Mouse (Mus musculus): ENCODE measurements at regions not wholly inside any gene's neighbourhood (a gene's known extent, or its start where the extent isn't known, plus 50 kb on each side); places are given as distances from the start of the nearest gene placed in this dataset.
"Not testable (repeated sequence)": the region's sequence is repeated elsewhere in the genome, so short reads cannot be mapped to it uniquely, and the experiment has no call there.

DNA sequence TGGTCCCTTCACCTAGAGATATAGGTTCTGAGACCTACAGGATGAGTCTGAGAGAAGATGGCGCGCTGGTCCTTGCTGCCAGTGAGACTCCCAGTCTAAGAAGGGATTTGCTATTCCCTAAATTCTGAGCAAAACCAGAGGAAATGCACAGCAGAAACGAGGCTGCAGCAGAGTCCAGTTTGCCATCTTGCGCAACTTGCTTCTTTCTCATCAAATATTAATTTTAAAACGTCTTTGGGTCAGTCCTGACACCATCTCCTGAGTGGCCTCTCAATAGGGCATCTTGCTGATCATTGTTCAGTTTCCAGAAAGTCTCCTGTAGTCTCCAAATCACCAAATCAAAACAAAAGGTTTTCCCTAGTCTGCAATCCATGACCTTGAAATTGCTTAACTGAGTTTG lies 74.8 kb upstream of the Tcerg1l start:
- DNase-seq (ENCODE audit: low spot score) (no peak), ATAC-seq (ENCODE audit: low read depth) (no peak)
- Histone ChIP-seq H3K9ac (ENCODE audit: low read depth, low read length) (no peak overlapping the region), H3K4me3 (ENCODE audit: low read depth, low read length) (no peak overlapping the region), H3K27ac (replicated peaks; ENCODE audit: low read depth, low read length) (no peak overlapping the region), H3K27me3 (replicated peaks; ENCODE audit: control insufficient read depth, insufficient read depth, low read length) (no peaks in the 10 kb centered on the region), H3K9me3 (ENCODE audit: control insufficient read depth, low read length) (no peaks in the 10 kb centered on the region), H3K4me1 (ENCODE audit: control insufficient read depth, insufficient read depth, low read length) (no peaks in the 10 kb centered on the region), H3K4me2 (ENCODE audit: low read depth, low read length) (no peak overlapping the region), H3K36me3 (ENCODE audit: control insufficient read depth, insufficient read depth, low read length) (no peaks in the 10 kb centered on the region)
- WGBS, result 84% methylated on average over 5 of the region's 5 CpGs

- ATAC-seq (ENCODE audit: low read depth) (no peak), DNase-seq (ENCODE audit: low spot score) (no peak)
- H3K27me3 ChIP-seq (replicated peaks; ENCODE audit: control insufficient read depth, insufficient read depth, low read length), result no peaks in the 10 kb centered on the region
- no peaks in the 10 kb centered on the region for H3K4me1 ChIP-seq (ENCODE audit: control insufficient read depth, insufficient read depth, low read length)
- H3K36me3 ChIP-seq (ENCODE audit: control insufficient read depth, insufficient read depth, low read length), result no peaks in the 10 kb centered on the region
- H3K4me3 ChIP-seq (ENCODE audit: low read depth, low read length), result no peak overlapping the region
- no peak overlapping the region for H3K9ac ChIP-seq (ENCODE audit: low read depth, low read length)
- WGBS, result 76% methylated on average over 4 of the region's 4 CpGs
- H3K27ac ChIP-seq (replicated peaks; ENCODE audit: low read depth, low read length), result no peak overlapping the region
- H3K4me2 ChIP-seq (ENCODE audit: low read depth, low read length), result no peak overlapping the region
- no peaks in the 10 kb centered on the region for H3K9me3 ChIP-seq (ENCODE audit: control insufficient read depth, low read length)
These were observed 71.7 kb upstream of the Tcerg1l start for GRCm38 (mm10) chr7:138469211-138469610.

DNA sequence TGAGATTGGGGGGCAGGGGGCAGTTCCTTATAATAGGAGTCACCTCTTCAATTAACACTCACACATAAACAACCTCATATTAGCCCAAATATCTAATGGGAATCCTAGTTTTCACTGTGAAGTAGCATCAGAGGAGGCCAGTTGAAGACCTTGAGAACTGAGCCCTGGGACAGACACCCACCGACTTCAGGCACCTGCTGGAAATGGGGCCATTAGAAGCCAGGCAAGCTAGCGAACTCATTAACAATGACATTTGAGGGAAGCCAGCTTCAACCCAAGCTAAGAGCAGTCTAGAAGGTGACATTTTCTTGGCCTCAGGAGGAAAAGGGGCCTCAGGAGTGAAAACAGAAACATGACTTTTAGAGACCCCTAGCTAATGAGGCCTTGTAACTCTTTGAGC lies 70.9 kb upstream of the Tcerg1l start:
- 87% methylated on average over 2 of the region's 2 CpGs for WGBS
- Histone ChIP-seq H3K9me3 (ENCODE audit: control insufficient read depth, low read length) (no peaks in the 10 kb centered on the region), H3K27ac (replicated peaks; ENCODE audit: low read depth, low read length) (no peak overlapping the region), H3K36me3 (ENCODE audit: control insufficient read depth, insufficient read depth, low read length) (no peaks in the 10 kb centered on the region), H3K4me2 (ENCODE audit: low read depth, low read length) (no peak overlapping the region), H3K4me1 (ENCODE audit: control insufficient read depth, insufficient read depth, low read length) (no peaks in the 10 kb centered on the region), H3K4me3 (ENCODE audit: low read depth, low read length) (no peak overlapping the region), H3K27me3 (replicated peaks; ENCODE audit: control insufficient read depth, insufficient read depth, low read length) (no peaks in the 10 kb centered on the region), H3K9ac (ENCODE audit: low read depth, low read length) (no peak overlapping the region)
- DNase-seq (ENCODE audit: low spot score) (no peak), ATAC-seq (ENCODE audit: low read depth) (no peak)

GRCm38 (mm10) chr7:138467981-138468380 lies 70.5 kb upstream of the Tcerg1l start:
- Histone ChIP-seq H3K9me3 (ENCODE audit: control insufficient read depth, low read length) (no peaks in the 10 kb centered on the region), H3K27ac (replicated peaks; ENCODE audit: low read depth, low read length) (no peak overlapping the region), H3K4me3 (ENCODE audit: low read depth, low read length) (no peak overlapping the region), H3K9ac (ENCODE audit: low read depth, low read length) (no peak overlapping the region), H3K4me1 (ENCODE audit: control insufficient read depth, insufficient read depth, low read length) (no peaks in the 10 kb centered on the region), H3K4me2 (ENCODE audit: low read depth, low read length) (no peak overlapping the region), H3K36me3 (ENCODE audit: control insufficient read depth, insufficient read depth, low read length) (no peaks in the 10 kb centered on the region), H3K27me3 (replicated peaks; ENCODE audit: control insufficient read depth, insufficient read depth, low read length) (no peaks in the 10 kb centered on the region)
- ATAC-seq (ENCODE audit: low read depth) (no peak), DNase-seq (ENCODE audit: low spot score) (no peak)
- 88% methylated on average over 2 of the region's 2 CpGs for WGBS

GRCm38 (mm10) chr7:138467386-138467785 lies 69.9 kb upstream of the Tcerg1l start:
- Histone ChIP-seq H3K4me1 (ENCODE audit: control insufficient read depth, insufficient read depth, low read length) (no peaks in the 10 kb centered on the region), H3K9me3 (ENCODE audit: control insufficient read depth, low read length) (no peaks in the 10 kb centered on the region), H3K27ac (replicated peaks; ENCODE audit: low read depth, low read length) (no peak overlapping the region), H3K27me3 (replicated peaks; ENCODE audit: control insufficient read depth, insufficient read depth, low read length) (no peaks in the 10 kb centered on the region), H3K36me3 (ENCODE audit: control insufficient read depth, insufficient read depth, low read length) (no peaks in the 10 kb centered on the region), H3K9ac (ENCODE audit: low read depth, low read length) (no peak overlapping the region), H3K4me2 (ENCODE audit: low read depth, low read length) (no peak overlapping the region), H3K4me3 (ENCODE audit: low read depth, low read length) (no peak overlapping the region)
- 68% methylated on average over 1 of the region's 1 CpGs for WGBS
- ATAC-seq (ENCODE audit: low read depth), result no peak
- no peak for DNase-seq (ENCODE audit: low spot score)

DNA sequence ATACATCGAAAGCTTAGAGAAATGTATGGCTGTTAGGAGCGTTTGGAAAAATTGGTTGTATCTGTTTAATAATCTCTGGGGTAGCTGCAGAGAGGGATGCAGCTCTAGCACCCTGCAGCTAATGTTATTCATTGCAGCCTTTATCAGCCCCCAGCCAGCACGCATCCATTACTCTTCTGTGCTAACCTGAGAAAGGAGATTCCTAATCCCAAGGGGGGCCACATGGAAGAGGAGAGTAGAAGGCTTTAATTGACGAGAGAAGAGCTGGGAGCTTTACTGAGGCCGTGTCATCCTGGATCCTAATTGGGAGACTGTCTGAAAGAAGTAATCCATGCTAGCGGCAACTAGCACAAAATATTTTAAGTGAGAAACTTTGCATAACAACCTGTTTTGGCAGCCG lies 60.4 kb upstream of the Tcerg1l start:
- H3K9ac ChIP-seq (ENCODE audit: low read depth, low read length), result no peak overlapping the region
- no peaks in the 10 kb centered on the region for H3K36me3 ChIP-seq (ENCODE audit: control insufficient read depth, insufficient read depth, low read length)
- 37% methylated on average over 7 of the region's 7 CpGs for WGBS
- no peak for ATAC-seq (ENCODE audit: low read depth)
- H3K27me3 ChIP-seq (replicated peaks; ENCODE audit: control insufficient read depth, insufficient read depth, low read length), result no peaks in the 10 kb centered on the region
- no peak overlapping the region for H3K27ac ChIP-seq (replicated peaks; ENCODE audit: low read depth, low read length)
- no peaks in the 10 kb centered on the region for H3K9me3 ChIP-seq (ENCODE audit: control insufficient read depth, low read length)
- no peaks in the 10 kb centered on the region for H3K4me1 ChIP-seq (ENCODE audit: control insufficient read depth, insufficient read depth, low read length)
- DNase-seq (ENCODE audit: low spot score), result no peak
- H3K4me2 ChIP-seq (ENCODE audit: low read depth, low read length), result no peak overlapping the region
- H3K4me3 ChIP-seq (ENCODE audit: low read depth, low read length), result no peak overlapping the region

- Histone ChIP-seq H3K27me3 (replicated peaks; ENCODE audit: control insufficient read depth, insufficient read depth, low read length) (no peaks in the 10 kb centered on the region), H3K9ac (ENCODE audit: low read depth, low read length) (no peak overlapping the region), H3K9me3 (ENCODE audit: control insufficient read depth, low read length) (no peaks in the 10 kb centered on the region), H3K4me3 (ENCODE audit: low read depth, low read length) (no peak overlapping the region), H3K4me1 (ENCODE audit: control insufficient read depth, insufficient read depth, low read length) (no peaks in the 10 kb centered on the region), H3K4me2 (ENCODE audit: low read depth, low read length) (no peak overlapping the region), H3K36me3 (ENCODE audit: control insufficient read depth, insufficient read depth, low read length) (no peaks in the 10 kb centered on the region), H3K27ac (replicated peaks; ENCODE audit: low read depth, low read length) (no peak overlapping the region)
- 86% methylated on average over 3 of the region's 3 CpGs for WGBS
- no peak for ATAC-seq (ENCODE audit: low read depth)
- DNase-seq (ENCODE audit: low spot score), result no peak
These were observed 57.8 kb upstream of the Tcerg1l start for GRCm38 (mm10) chr7:138455371-138455770.

- not testable (repeated sequence) for H3K4me3 ChIP-seq (ENCODE audit: low read depth, low read length); ATAC-seq (ENCODE audit: low read depth); H3K9ac ChIP-seq (ENCODE audit: low read depth, low read length); H3K27ac ChIP-seq (replicated peaks; ENCODE audit: low read depth, low read length); H3K36me3 ChIP-seq (ENCODE audit: control insufficient read depth, insufficient read depth, low read length); DNase-seq (ENCODE audit: low spot score); H3K27me3 ChIP-seq (replicated peaks; ENCODE audit: control insufficient read depth, insufficient read depth, low read length); H3K4me1 ChIP-seq (ENCODE audit: control insufficient read depth, insufficient read depth, low read length); H3K4me2 ChIP-seq (ENCODE audit: low read depth, low read length); H3K9me3 ChIP-seq (ENCODE audit: control insufficient read depth, low read length)
- 41% methylated on average over 14 of the region's 14 CpGs for WGBS
These were observed 57.1 kb upstream of the Tcerg1l start for GRCm38 (mm10) chr7:138454498-138455225.

DNA sequence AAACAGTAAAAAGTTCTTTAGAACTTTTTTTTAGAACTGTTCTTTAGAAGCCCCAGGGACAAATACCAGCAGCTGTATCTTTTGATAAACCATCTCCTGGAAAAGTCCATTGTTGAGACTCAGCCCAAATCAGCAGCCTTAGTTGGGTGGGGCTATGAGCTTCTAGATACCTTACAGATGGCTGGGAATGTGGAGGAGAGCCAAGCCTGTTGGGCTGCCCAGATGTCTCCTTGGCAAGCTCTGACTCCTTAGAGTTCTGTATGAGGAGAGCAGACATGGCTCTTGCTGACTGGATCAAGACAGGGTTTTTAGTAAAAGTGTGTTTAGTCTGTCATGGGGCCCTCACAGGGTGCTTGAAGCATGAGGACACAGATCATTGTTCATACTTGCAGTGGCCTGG lies 53.8 kb upstream of the Tcerg1l start:
- no peaks in the 10 kb centered on the region for H3K36me3 ChIP-seq (ENCODE audit: control insufficient read depth, insufficient read depth, low read length)
- H3K4me2 ChIP-seq (ENCODE audit: low read depth, low read length), result no peak overlapping the region
- no peaks in the 10 kb centered on the region for H3K4me1 ChIP-seq (ENCODE audit: control insufficient read depth, insufficient read depth, low read length)
- H3K4me3 ChIP-seq (ENCODE audit: low read depth, low read length), result no peak overlapping the region
- DNase-seq (ENCODE audit: low spot score) (peak; percentile 61), ATAC-seq (ENCODE audit: low read depth) (no peak)
- no peaks in the 10 kb centered on the region for H3K9me3 ChIP-seq (ENCODE audit: control insufficient read depth, low read length)
- no peak overlapping the region for H3K27ac ChIP-seq (replicated peaks; ENCODE audit: low read depth, low read length)
- H3K27me3 ChIP-seq (replicated peaks; ENCODE audit: control insufficient read depth, insufficient read depth, low read length), result no peaks in the 10 kb centered on the region
- no peak overlapping the region for H3K9ac ChIP-seq (ENCODE audit: low read depth, low read length)

Data from embryonic facial prominence, embryonic 14.5 days (tissue).